Mouse (Mus musculus) gastrocnemius, postnatal 10 days (tissue): ENCODE data around the gene Mpdu1. TPM values are rescaled to one million over a fixed set of nuclear protein-coding genes. Genes with fewer than 3 reads are reported as not detected.

Experiments
- DNase-seq: peaks from one replicate; pipeline ENCODE4 v3.0.0; 2021; ENCODE audit warnings: mixed read lengths
- total RNA-seq, 2 experiments: library from RNA; stranded (reverse); gene quantifications; 2 replicates each; pipeline ENCODE4 v1.2.3; 2021

The Mpdu1 gene
- total RNA-seq, 2 experiments from 2014 or later, result 21.1 to 21.3 TPM

DNA sequence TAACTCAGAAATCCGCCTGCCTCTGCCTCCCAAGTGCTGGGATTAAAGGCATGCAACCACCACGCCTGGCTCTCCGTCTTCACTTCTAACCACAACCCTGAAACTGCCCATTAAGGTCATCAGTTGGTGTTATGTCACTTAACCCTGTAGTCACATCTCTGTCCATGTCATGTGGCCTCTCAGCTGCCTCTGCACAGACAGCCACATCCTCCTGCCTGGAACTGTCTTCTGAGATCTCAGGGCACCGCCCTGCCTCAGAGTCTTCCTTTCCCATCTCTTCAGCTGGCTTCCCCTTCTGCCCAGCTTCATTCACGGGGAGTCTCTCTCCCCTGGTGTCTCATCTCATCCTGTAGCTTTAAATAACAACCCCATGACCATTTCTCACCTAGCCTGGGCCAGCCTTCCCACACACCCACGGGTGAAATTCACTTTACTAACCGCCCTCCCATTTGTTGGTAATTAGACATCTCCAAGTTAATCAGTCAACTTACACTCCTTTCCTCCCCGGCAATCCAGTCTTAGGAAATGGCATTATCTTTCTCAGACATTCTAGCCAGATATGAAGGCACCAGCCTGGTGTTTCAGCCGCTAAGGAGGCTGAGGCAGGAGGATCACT lies 29.9 kb upstream of the Mpdu1 start:
- DNase-seq, result no peak

DNA sequence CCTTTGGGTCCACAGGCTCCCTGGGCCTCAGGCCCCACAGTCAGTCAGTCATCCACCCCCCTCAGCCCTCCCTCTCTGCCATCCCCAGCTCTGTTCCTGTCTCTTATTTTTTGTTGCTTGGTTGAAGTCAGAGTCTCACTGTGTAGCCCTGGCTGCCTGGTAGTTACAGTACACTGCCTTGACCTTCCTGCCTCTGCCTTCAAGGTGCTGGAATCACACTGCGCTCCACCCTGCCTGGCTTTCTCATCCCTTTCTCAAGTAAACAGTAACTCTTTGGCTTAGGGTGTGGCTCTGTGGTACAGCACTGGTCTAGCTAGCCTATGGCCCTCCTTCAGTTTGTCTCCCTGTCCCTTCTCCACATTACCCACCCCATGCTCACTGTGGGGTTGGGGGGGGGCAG lies 27.4 kb upstream of the Mpdu1 start:
- no peak for DNase-seq

DNA sequence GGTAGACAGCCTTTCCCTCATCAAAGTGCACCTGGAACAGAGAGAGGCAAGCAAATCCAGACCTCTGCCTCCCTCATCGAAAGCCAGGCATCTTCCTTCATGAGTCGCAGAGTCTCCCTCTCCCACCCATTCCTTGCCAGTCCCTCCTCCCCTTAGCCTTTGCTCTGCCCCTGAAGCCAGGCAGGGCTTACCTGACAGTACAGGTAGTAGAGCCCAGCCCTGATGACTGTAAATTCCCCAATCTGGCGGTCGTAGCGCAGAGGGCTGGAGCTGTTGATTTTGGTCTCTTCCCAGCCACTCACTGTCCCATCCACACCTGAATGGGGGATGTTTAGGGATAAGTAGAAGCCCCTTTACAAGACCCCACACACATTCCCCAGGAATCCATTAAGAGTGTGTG lies 24.6 kb upstream of the Mpdu1 start:
- no peak for DNase-seq

DNA sequence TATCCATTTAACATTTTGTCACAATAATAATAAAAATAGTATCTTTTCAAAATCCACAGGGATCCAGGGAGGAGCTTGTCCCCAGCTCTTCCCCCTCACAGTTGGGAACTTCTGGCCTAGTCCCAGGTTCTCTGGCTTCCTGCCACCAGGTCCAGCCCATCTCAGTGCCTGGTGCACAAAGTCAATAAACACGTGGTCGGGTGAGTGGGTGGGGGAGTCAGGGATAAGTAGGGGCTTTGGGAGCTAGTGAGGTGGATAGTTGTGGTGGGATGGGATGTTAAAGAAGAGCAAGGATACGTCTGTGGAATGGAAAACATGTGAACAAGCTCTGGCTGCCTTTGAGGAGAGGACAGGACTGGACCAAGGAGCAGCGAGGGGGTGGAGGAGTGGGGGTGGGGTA lies 23.9 kb upstream of the Mpdu1 start:
- peak; percentile 92 for DNase-seq

DNA sequence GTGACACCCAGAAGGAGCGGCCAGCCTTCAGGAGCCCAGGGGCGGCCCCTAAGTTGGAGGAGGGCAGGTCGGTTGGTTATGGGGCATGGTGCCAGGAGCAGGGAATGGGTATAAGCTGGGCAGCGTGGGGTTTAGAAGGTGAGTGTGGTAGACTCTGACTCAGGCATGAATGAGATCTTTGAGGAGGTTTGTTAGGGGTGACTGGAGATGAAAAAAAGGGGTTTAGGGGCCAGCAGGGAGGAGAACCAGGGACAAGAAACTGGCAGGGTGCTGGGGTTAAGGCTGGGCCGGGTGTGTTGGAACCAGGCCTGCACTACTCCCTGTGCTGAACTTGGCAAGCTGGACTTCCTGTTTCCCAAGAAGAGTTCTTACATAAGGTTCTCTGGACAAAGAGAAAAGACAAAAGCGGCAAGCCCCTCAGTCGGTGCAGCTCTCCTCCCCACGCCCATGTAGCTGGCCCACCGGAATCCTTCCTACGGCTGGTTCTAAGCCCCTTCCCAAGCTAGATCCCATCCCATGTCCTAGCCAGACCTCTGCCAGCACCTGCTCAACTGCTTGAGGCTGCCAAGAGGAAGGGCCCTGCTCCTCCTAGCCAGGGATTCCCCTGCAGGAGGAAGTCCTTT lies 23.2 kb upstream of the Mpdu1 start, which contains the start of gene Tnfsf13:
Gene Tnfsf13 (minus strand): TSS at position 259 of the 623 bp plus-strand sequence.
- DNase-seq, result peak; percentile 71

DNA sequence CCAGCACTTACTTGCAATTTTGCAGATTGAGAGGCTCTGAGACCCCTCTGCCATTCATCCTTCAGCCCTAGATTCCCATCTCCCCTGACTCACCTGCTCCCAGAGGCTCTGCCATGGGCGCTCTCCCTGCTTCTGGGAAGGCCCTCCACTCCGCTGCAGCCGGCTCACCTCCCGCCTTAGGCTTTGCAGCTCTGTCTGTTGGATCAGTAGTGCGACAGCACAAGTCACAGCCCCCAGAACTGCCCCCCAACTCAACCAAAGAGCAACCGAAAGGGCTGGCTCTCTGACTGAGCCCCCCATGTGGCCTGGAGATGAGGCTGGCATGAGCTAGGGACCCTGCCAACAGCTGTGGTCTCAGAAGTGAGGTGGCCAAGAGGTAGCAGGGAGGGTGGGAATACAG lies 22.5 kb upstream of the Mpdu1 start:
- no peak for DNase-seq

DNA sequence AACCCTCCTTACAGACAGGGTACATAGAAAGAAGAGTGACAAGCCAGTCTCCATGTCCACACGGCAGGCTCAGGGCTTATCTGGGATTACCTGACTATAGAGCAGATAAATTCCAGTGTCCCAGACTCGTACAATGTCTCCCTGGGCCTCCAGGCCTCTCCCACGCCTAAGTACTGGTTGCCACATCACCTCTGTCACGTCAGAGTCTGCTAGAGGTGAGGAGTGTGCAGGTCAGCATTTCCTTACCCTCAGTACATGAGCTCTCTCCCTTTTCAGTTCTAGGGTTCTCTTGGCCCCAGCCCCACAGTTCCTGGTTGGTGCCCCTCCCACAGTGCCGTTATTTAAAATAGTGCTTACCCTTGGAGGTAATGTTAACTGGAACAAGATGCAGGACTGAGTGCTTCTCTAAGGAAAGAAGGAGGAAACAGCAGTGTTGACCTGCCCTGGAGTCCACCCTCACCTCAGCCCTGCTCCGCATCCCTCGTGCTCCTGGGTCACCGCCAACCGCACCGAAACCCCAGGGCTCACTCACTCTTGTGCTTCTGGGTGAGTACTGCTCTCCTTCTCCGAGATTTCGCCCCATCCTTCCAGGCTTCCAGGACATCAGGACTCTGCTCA lies 21.8 kb upstream of the Mpdu1 start:
- DNase-seq, result peak; percentile 29

DNA sequence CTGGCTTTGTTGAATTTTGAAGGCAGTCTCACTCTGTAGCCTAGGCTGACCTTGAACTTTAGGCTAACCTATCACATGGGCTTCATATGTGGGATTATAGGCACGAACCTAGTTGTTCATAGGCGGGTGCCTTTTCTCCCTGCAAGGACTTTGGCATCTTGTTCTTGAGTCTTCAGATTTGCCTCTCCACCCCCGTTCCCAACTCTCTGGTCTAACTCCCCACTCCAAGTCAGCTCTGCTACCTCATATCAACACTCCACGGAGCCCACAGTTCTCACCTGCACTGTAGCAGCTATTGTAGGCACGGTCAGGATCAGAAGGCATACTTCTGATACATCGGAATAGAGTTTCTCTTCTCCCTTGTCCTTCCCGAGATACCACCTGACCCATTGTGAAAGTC lies 21.1 kb upstream of the Mpdu1 start:
- DNase-seq, result no peak

DNA sequence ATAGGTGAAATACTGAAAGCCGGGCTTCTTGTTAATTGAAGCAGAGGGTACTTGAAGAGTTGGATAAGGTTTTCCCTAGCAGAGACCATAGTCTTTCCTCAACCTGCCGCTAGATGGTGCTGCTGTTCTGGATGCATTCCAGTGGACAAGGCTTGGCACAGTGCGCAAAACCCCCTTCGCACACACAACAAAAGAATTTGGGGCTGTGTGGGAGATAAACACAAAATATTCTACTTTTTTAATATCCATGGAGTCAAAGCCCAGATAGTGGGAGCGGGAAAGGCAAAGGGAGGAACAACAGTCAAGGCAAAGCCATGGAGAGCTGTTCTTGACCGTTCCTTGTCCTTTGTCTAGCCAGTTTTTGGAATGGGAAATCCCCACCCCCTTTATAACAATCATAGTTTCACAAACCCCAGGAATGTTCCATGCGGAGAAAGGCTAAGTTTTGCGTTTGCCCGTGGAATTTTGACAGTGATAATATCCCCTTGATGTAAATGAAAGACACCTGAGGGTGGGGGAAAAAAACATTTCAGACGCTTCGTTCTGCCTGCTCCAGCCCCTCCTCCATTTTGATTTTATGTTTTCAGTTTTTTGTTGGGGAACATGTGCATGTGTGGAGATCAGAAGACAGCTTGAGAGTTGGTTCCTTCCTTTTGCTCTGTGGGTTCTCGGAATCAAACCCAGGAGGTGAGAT lies 20.5 kb upstream of the Mpdu1 start:
- peak; percentile 88 for DNase-seq

DNA sequence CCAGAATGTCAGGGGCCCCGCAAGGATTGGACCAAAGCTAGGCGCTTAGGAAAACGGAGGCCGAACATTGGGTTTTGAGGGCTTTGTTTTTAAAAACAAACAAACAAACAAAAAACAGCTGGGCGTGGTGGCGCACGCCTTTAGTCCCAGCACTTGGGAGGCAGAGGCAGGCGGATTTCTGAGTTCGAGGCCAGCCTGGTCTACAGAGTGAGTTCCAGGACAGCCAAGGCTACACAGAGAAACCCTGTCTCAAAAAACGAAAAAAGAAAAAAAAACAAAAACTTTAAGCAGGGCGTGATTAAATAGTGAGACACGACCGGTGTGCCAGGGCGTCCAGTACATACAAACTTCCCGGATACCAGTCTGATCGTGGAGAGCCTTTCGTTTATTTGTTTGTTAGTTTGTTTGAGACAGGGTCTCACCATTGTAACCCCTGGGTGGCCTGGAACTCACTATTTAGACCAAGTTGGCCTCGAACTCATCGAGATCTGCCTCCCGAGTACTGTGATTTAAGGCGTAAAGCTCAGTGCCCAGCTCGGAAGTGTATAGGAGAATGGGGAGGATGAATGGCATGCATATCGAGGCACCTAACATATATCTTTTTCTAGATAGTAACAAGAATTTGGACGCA lies 19.9 kb upstream of the Mpdu1 start:
- DNase-seq, result no peak

DNA sequence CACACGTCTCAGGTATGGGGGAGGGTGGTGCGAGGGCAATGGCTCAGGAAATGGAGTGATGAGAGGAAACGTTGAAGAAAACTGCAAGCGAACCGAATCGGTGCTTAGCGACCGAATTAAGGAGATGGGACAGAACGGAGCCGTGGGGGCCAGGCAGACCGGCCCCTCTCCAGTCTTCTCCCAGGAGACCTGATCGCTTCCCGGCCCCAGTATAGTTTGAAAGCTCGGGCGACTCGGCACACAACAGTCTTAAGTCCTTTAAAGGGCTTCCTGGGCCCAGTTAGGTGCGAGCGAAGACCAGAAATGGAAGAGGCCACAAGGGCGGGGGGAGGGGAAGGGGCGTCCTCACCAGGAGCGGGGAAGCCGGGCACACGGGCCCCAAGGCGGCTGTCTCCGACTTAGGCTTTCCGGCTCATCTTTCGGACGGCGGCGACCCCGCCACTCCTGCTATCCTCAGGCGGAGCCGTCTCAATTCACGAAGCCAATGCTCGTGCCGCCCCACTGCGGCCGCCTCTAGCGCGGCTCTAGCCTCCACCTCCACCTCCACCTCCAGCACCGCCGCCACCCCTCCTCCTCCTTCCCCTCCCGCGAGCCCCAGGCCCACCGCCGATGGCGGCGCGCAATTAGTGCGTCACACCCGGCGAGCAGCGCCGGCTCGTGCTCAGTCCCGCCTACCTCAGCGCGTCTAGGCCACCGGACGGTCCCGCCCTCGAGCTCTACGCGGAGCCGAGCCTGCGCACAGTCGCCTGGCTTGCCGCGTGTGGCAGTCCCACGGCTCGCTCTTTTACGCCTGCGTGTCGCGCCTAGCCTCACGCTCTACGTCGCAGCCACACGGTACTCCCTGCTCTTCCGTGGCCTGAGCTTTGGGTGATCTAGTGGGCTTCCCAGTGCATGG lies 19.1 kb upstream of the Mpdu1 start, which contains the start of gene Senp3:
Gene Senp3 (minus strand): TSS at position 771 of the 895 bp plus-strand sequence.
- peak; percentile 97 for DNase-seq

DNA sequence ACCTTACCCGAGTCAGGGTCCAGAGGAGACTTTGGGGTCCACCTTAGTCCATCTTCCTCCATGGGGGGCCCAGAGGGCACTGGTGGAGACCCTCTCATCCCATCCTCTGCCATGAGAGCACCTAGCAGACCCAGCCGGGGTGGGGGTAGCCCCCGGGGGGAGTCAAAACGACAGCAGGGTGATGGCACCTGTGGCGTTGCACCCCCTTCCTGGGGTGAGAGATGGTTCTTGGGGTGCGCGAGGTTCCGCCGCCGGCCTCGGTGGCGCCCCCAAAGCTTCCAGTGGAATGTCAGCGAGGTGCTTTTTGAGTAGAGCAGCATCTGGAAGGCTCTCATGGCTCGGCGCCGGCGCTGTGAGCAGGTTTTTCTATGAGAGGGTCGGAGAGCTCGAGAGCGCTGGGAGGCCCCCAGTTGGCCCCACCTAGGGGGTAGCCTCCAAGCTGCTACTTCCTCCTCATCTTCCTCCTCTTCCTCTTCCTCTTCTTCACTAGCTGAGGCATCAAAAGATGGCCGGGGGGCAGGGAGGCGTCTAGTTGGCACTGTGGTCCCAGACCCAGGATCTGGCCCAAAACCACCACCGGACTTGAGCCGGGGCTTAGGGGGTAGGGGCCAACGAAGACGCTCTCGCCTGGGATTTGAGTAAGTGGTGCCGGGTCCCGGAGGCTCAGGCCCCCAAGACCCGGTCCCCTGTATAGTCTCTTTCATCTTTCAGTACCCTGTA lies 17.9 kb upstream of the Mpdu1 start:
- no peak for DNase-seq

DNA sequence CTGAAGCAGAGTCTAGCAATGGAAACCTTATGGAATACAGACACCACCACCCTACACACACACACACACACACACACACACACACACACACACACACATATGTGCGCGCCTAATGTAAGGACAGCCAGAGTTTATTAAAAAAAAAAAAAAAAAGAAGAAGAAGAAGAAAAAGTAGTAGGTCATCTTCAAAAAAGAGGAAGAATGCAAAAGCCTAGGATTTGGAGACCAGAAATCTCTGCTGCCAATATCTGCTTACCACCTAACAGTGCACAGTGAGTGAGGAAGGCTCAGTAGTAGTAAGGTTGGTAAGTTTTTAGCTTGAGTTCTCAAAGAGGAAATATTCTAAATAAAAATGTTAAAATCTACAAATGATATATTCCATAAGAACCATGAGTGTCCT lies 16.7 kb upstream of the Mpdu1 start:
- no peak for DNase-seq

DNA sequence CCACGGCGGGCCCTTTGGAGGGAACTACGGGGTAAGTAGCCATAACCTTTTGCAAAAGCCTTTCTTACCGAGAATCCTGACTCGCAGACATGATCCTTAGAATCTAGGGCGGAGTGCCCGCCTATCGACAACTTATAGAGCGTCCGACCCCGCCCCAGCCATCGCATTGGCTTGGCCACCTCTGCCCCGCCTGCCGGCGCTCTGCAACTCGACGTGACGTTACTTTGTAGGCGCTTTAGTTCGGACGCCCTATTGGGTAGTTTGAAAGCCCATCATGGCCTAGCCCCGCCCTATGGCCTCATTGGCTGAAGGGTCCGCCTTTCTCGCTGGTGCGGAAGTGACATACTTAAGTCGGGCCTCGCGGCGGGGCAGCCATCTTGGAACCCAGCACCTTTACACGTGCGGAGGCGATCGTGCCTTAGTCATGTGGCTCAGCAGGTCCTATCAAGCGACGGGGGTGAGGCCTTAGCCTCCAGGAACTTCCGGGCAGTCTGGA lies 9.8 kb upstream of the Mpdu1 start, which contains the start of gene Eif4a1:
Gene Eif4a1 (minus strand): TSS at position 213 of the 496 bp plus-strand sequence.
- DNase-seq, result peak; percentile 97

DNA sequence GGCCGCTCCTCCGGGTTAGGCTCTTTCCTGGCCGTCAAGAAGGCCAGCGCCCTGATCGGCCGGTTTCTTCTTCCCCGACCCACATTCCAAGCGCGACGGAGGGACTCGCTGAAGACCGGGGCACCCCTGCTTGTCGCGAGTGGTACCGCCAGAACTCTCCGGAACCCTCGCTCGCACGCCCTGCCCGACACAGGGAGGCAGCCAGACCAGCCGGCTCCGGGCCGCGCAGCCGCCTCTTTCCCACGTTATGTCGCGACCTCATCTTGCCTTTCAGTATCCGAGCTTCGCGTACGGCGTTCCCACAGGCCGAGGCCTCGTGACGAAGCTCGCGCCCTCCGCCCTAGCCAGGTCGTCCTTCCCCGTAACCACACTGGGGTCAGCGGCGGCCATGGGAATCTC lies 9.3 kb upstream of the Mpdu1 start:
- no peak for DNase-seq

DNA sequence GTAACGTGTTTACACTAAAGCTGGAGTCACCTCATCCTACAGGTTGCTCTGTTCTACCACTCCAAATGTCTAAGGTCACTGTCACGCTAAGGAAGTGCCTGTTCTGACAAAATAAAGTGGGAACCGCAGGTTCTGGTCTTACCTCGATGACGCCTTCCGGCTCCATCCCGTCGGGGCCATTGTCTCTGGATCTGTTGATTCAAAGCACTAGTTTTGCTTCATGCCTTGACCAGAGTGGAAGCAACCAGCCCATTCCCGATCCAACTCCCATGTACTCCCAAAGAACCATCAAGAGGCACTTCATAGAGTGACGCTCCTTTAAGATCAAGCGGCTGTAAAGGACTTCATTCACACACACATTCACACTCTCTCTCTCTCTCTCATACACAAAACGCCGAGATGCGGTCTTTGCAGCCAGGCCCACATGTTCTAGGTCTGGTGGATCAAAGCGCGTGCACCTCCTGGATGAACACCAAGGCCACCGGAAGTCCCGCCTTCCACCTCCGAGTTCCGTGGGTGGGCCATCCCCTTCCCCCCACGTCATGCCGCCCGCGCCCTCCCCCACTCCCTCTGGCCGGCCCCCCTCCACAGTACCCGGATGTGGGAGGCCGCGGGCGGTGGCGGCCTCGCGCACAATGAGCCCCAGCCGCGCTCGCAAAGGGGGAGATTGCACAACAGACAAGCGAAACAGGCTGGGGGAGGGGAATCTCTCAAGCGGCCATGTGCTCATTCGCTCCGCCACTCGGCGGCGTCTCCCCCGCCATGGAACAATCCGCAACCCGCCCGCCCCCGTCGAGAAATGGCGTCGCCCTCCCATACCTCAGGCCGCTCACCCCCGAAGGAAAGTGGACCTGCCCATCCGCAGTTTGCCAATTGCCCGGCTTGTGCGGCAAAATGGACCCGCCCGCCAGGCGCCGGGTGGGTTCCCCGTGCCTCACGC lies 8.6 kb upstream of the Mpdu1 start:
- peak; percentile 97 for DNase-seq

DNA sequence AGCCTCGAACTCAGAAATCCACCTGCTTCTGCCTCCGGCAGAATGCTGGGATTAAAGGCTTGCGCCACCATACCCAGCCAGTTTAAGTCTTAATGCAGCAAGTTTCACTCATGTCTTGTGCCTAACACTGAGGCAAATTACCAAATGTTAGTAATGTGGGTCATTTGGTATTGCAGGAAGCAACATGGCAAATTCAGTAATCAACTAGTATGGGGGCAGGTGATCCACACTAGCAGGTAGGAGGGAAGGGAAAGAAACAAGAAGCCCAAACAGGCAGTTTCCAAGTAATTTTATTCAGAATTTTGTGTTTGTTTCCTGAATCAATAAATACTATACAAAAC lies 4.2 kb upstream of the Mpdu1 start:
- DNase-seq, result no peak

DNA sequence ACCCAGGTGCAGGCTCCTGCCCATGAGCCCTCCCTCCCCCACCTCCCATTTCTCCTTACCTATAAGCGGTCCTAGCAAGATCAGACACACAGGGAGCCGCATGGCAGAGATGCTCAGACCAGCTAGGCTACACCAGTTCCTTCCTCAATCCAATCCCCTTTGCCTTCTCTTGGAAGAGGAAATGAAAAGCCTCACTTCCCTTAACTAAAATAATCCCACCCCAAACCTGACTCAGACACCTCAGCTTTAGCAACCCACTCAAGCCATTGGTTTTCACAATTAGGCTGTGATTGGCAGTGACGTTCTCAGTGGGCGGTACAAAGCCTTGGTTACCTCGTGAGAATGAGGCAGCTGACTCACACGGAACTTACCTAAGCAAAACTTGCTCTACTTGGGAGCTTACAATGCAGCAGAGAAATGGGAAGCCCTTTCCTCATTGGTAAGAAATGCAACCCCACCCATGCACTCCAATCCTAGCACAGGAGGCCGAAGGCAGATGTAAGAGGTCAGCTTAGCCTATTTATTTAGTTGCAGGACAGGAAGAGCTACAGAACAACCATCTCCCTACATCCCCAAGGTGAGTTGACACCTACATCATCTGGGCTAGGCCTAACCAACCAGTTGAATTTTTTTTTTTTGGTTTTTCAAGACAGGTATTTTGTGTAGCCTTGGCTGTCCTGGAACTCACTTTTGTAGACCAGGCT lies 3.7 kb upstream of the Mpdu1 start, which contains the start of gene Cd68:
Gene Cd68 (minus strand): TSS at position 193 of the 704 bp plus-strand sequence.
- DNase-seq, result no peak

DNA sequence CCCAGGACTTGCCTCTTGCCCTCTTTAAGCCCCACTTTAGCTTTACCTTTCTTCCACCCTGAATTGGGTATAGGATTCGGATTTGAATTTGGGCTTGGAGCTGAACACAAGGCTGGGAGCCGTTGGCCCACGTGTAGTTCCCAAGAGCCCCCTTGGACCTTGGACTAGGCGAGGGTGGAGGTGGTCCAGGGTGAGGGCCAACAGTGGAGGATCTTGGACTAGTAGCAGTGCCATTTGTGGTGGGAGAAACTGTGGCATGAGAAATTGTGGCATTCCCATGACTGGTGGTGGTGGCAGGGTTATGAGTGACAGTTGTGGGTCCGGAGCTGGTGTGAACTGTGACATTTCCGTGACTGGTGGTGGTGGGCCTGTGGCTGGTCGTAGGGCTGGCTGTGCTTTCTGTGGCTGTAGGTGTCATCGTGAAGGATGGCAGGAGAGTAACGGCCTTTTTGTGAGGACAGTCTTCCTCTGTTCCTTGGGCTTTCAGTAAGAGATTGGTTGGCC lies 3.1 kb upstream of the Mpdu1 start:
- no peak for DNase-seq
